Mouse (Mus musculus): ENCODE measurements around the gene Il7r. TPM values are rescaled to one million over a fixed set of nuclear protein-coding genes. Genes with fewer than 3 reads are reported as not detected.

Gene Il7r
- polyA plus RNA-seq, 1 experiment = not detected

DNA sequence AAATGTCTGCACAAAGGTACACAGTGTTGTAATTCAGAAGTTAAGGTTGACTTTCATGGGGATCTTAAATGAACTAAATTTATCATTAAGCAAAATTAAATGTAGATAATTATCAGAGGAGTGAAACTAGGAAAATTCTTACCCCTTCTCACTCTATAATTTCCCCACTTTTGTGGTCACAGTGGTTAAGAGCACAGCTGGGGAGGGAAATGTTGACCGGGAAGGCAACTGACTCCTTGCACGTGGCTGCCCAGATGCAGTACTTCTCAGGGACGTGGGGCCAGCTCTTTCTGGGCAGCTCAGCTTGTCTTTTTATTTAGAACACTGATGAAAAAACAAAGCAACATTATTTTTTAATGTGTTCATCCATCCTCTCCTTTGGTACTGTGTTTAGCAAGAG, 37.9 kb downstream of the Il7r start:
- no peak overlapping the region for H3K4me3 ChIP-seq (ENCODE audit: insufficient read depth, low read depth, low read length)
- TF ChIP-seq POLR2A (IDR thresholded peaks at IDR 0.05; ENCODE audit: insufficient read depth, low read depth, low read length) (no peak), CTCF (IDR thresholded peaks at IDR 0.05; ENCODE audit: insufficient read depth, low read depth, low read length) (no peak)
- WGBS = 71% methylated on average over 3 of the region's 3 CpGs
- no peaks in the 10 kb centered on the region for H3K4me1 ChIP-seq (ENCODE audit: control insufficient read depth, insufficient read depth, low read length)
- H3K27ac ChIP-seq (ENCODE audit: insufficient read depth, low read depth, low read length) = no peak overlapping the region

DNA sequence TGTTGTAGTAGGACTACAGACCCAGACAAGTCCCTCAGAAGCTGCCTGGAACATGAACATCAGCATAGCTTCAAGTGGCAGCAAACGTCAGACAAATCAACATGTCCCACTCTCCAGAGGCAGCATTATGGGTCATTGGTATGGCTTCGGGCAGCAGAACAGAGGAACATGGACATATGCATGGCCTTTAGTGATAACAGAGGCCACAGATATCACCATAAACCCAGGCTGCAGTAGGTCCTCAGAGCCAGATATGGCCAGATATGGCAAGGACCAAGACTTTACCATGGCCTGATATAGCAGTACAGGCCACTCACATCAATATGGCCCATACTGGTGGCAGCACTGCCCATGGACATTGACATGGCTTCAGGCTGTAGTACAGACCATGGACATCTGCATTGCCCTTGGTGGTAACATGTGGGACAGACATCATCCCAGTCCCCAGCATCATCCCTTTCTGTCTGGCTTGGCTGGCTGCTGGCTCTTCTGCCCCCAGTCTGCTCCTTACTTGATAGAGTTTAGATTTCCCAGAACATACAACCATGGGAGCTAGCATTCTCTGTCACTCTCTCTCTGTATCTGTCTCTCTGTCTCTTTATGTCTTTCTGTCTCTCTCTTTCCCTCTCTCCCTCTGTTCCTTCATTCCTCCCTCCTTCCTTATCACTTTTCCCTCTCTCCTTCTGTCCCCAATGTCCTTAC, 40.4 kb downstream of the Il7r start:
- WGBS = 93% methylated on average over 2 of the region's 2 CpGs
- TF ChIP-seq POLR2A (IDR thresholded peaks at IDR 0.05; ENCODE audit: insufficient read depth, low read depth, low read length) (no peak), CTCF (IDR thresholded peaks at IDR 0.05; ENCODE audit: insufficient read depth, low read depth, low read length) (no peak)
- H3K4me1 ChIP-seq (ENCODE audit: control insufficient read depth, insufficient read depth, low read length) = no peaks in the 10 kb centered on the region
- H3K27ac ChIP-seq (ENCODE audit: insufficient read depth, low read depth, low read length) = no peak overlapping the region
- no peak overlapping the region for H3K4me3 ChIP-seq (ENCODE audit: insufficient read depth, low read depth, low read length)

DNA sequence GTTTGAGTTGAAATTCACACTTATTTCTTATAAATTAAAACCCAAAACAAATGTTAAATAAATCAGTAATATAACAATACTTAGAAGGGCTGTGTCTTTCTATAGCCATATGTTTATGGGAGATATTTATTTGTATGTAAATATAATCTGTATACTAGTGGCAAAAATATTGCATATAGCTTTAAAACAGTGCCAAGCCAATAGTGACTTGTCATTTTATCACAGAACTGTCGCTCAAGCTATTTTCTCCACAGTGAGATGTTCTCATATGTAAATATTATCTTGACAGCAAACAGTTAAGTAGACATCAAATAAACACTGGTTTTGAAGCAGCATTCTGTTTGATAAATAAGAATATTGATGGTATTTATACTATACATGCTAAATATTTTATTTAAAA, 56.8 kb downstream of the Il7r start:
- H3K4me3 ChIP-seq (ENCODE audit: insufficient read depth, low read depth, low read length) = no peak overlapping the region
- TF ChIP-seq POLR2A (IDR thresholded peaks at IDR 0.05; ENCODE audit: insufficient read depth, low read depth, low read length) = no peak
- no peak for TF ChIP-seq CTCF (IDR thresholded peaks at IDR 0.05; ENCODE audit: insufficient read depth, low read depth, low read length)
- WGBS = 86% methylated on average over 1 of the region's 1 CpGs
- no peaks in the 10 kb centered on the region for H3K4me1 ChIP-seq (ENCODE audit: control insufficient read depth, insufficient read depth, low read length)
- no peak overlapping the region for H3K27ac ChIP-seq (ENCODE audit: insufficient read depth, low read depth, low read length)

DNA sequence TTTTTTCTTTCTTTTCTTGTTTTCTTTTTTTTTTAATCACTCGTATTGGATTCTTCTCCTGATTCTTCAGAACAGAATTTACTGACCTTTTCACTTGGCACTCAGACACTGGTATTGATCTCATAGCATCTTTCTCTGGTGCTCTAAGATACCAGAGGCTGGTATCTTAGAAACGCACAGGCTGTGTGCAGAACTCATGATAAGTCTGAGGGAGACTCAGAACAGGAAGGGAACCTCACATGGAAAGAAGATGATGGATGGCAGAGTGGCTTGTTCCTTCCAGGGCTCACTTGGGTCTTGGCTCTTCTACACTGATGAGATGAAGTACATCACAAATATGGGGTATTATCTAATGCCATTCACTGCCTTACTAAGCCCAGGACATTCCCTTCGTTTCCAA, 57.4 kb downstream of the Il7r start:
- Histone ChIP-seq H3K4me3 (ENCODE audit: insufficient read depth, low read depth, low read length) (no peak overlapping the region), H3K4me1 (ENCODE audit: control insufficient read depth, insufficient read depth, low read length) (no peaks in the 10 kb centered on the region), H3K27ac (ENCODE audit: insufficient read depth, low read depth, low read length) (no peak overlapping the region)
- TF ChIP-seq CTCF (IDR thresholded peaks at IDR 0.05; ENCODE audit: insufficient read depth, low read depth, low read length) (no peak), POLR2A (IDR thresholded peaks at IDR 0.05; ENCODE audit: insufficient read depth, low read depth, low read length) (no peak)
- WGBS = 79% methylated on average over 3 of the region's 3 CpGs

DNA sequence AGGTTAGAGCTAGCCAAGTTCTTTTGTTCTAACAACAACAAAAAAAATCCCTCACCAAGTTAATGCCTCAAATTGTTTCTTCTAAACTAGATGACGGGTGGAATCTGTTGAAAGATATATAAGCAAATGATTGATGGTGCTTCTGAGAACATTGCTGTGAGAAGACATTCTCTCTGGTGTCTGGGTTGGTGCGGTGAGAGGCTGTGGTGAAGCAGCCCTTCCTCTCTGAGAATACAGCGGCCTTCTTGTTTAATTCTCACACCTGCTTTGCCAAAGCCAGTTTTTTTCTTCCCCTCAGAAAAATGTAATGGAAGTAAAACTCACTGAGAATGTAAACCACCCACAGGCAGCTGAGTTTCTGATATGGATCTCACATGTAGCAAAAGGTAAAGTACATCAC, 57.8 kb downstream of the Il7r start:
- 76% methylated on average over 3 of the region's 3 CpGs for WGBS
- TF ChIP-seq POLR2A (IDR thresholded peaks at IDR 0.05; ENCODE audit: insufficient read depth, low read depth, low read length) (no peak), CTCF (IDR thresholded peaks at IDR 0.05; ENCODE audit: insufficient read depth, low read depth, low read length) (no peak)
- H3K4me3 ChIP-seq (ENCODE audit: insufficient read depth, low read depth, low read length) = no peak overlapping the region
- no peaks in the 10 kb centered on the region for H3K4me1 ChIP-seq (ENCODE audit: control insufficient read depth, insufficient read depth, low read length)
- no peak overlapping the region for H3K27ac ChIP-seq (ENCODE audit: insufficient read depth, low read depth, low read length)

DNA sequence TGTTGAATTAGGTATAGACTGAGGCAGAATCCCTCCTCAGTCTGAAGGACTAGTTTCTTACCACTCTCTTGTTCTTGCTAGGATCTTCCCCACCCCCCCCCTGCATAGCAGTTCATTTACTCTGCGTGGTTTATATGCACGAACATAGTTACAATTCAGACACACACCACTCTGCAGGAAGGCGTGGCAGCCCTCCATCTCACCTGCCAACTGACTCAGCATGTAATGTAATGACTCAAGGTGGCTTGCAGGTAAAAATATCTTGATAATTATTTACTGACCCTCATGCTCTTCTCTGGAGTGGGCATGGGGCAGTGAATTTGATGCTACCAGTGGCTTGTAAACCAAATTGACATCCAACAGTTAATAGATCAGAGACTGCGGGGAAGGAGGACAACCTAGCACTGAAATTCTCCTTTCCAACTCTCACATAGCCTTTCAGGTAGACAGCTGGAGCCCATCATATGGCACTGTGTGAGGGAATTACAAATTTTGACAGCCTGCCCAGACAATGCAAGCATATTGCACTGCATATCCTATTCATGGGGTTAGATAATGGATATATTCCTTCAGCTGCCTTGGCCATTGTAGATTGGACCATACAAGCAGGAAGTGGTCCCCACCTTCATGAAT, 58.8 kb downstream of the Il7r start:
- WGBS = 94% methylated on average over 4 of the region's 4 CpGs
- TF ChIP-seq CTCF (IDR thresholded peaks at IDR 0.05; ENCODE audit: insufficient read depth, low read depth, low read length) = no peak
- no peak for TF ChIP-seq POLR2A (IDR thresholded peaks at IDR 0.05; ENCODE audit: insufficient read depth, low read depth, low read length)
- H3K4me1 ChIP-seq (ENCODE audit: control insufficient read depth, insufficient read depth, low read length) = no peaks in the 10 kb centered on the region
- H3K27ac ChIP-seq (ENCODE audit: insufficient read depth, low read depth, low read length) = no peak overlapping the region
- H3K4me3 ChIP-seq (ENCODE audit: insufficient read depth, low read depth, low read length) = no peak overlapping the region

DNA sequence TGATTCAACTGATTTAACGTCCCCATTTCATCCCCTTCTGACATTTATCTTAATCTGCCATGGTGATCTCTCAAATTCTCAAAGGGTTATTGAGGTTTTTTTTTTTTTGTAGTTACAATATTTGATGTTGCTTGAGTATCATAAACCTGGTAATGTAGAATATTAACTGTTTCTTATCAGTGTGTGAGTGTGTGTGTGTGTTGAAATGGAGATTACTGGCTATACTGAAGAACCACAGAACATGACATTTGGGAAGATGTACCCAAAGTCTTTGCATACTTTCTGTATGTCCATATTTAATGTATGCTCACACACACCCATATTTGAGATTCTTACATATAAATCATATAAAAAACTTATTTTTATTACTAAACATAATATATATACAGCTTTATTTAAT, 65.9 kb downstream of the Il7r start:
- TF ChIP-seq POLR2A (IDR thresholded peaks at IDR 0.05; ENCODE audit: insufficient read depth, low read depth, low read length) (no peak), CTCF (IDR thresholded peaks at IDR 0.05; ENCODE audit: insufficient read depth, low read depth, low read length) (no peak)
- WGBS = 65% methylated on average over 1 of the region's 1 CpGs
- H3K4me3 ChIP-seq (ENCODE audit: insufficient read depth, low read depth, low read length) = no peak overlapping the region
- H3K4me1 ChIP-seq (ENCODE audit: control insufficient read depth, insufficient read depth, low read length) = no peaks in the 10 kb centered on the region
- no peak overlapping the region for H3K27ac ChIP-seq (ENCODE audit: insufficient read depth, low read depth, low read length)

DNA sequence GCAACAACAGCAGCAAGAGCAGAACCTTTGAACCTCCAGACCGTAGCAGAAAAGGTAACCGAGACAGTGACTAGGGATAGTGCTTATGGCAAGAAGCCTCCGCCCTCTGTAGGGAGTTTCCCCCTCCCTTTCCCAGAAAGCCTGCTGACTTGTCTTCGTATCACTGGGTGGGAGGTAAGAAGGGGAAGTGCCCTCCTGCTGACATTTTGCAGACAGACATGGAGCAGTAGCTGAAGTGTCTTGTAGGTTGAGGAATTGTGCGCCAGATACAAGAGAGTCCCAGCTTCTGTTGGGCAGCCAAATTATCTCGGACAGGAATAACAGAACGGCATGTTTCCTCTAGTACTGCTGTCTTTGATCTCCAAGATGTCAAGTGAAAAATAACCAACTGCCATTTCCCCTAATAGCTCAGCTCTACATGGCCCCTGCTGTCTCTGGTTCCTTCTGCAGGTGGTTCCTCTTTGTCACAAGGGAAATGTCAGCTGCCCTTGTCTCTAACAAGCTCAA, 66.4 kb downstream of the Il7r start:
- no peaks in the 10 kb centered on the region for H3K4me1 ChIP-seq (ENCODE audit: control insufficient read depth, insufficient read depth, low read length)
- no peak overlapping the region for H3K4me3 ChIP-seq (ENCODE audit: insufficient read depth, low read depth, low read length)
- TF ChIP-seq POLR2A (IDR thresholded peaks at IDR 0.05; ENCODE audit: insufficient read depth, low read depth, low read length) = no peak
- TF ChIP-seq CTCF (IDR thresholded peaks at IDR 0.05; ENCODE audit: insufficient read depth, low read depth, low read length) = no peak
- H3K27ac ChIP-seq (ENCODE audit: insufficient read depth, low read depth, low read length) = no peak overlapping the region
- 73% methylated on average over 7 of the region's 7 CpGs for WGBS

Other genes starting within 250 kb of the Il7r start
- gene Ugt3a2, start 194.6 kb downstream of the Il7r start, polyA plus RNA-seq (2012; ENCODE audit: insufficient read depth, insufficient read length, low replicate concordance, missing spikeins) = not detected in 2 replicates
- not detected in 2 replicates for gene Capsl, start 94.1 kb downstream of the Il7r start, polyA plus RNA-seq (2012; ENCODE audit: insufficient read depth, insufficient read length, low replicate concordance, missing spikeins)
- gene Spef2, start 218.7 kb upstream of the Il7r start, polyA plus RNA-seq (2012; ENCODE audit: insufficient read depth, insufficient read length, low replicate concordance, missing spikeins) = not detected in 2 replicates